Mouse (Mus musculus) spleen, adult 2 months (tissue): ENCODE measurements around the gene Tab1. TPM values are rescaled to one million over a fixed set of nuclear protein-coding genes. Genes with fewer than 3 reads are reported as not detected.

Source experiments
- DNase-seq, 2 experiments: peaks; one replicate each; pipeline versions ENCODE4 v3.0.0 to v3.0.0-alpha.2; 2012 to 2021; ENCODE audit warnings: low spot score in 2 of 2, low read depth in 1 of 2
- H3K27ac ChIP-seq: fragments of 200-500 bp; 2 replicates; pipeline ENCODE4 v1.5.1; 2012; ENCODE audit warnings: low read length, inconsistent platforms; ENCODE audit not compliant: insufficient read depth
- H3K27me3 ChIP-seq: fragments of 200-500 bp; 2 replicates; pipeline ENCODE4 v1.6.1; 2012; ENCODE audit warnings: mild to moderate bottlenecking, moderate library complexity, low read length, inconsistent platforms; ENCODE audit not compliant: control insufficient read depth, insufficient read depth
- H3K36me3 ChIP-seq: fragments of 200-500 bp; 2 replicates; pipeline ENCODE4 v1.6.1; 2012; ENCODE audit warnings: mild to moderate bottlenecking, low read length, inconsistent platforms; ENCODE audit not compliant: control insufficient read depth, insufficient read depth
- H3K4me1 ChIP-seq: fragments of 200-500 bp; 2 replicates; pipeline ENCODE4 v1.6.1; 2011; ENCODE audit warnings: inconsistent platforms; ENCODE audit not compliant: control insufficient read depth, insufficient read depth, insufficient read length
- H3K4me3 ChIP-seq: fragments of 200-500 bp; 2 replicates; pipeline ENCODE4 v1.5.1; 2011; ENCODE audit warnings: mild to moderate bottlenecking, inconsistent platforms; ENCODE audit not compliant: insufficient read depth, insufficient read length; ENCODE audit errors: extremely low read depth
- CTCF ChIP-seq: fragments of 200-500 bp; IDR thresholded peaks from 2 replicates; pipeline ENCODE4 v1.5.1; 2011; ENCODE audit warnings: mild to moderate bottlenecking, inconsistent platforms; ENCODE audit not compliant: insufficient read depth, insufficient read length, insufficient replicate concordance; ENCODE audit errors: extremely low read depth
- POLR2A ChIP-seq: fragments of 200-500 bp; IDR thresholded peaks from 2 replicates; pipeline ENCODE4 v1.6.1; 2011; ENCODE audit warnings: low read depth, low read length, inconsistent platforms
- WGBS: fragments of 180-500 bp; shearing (Covaris S2); methylation state at CpG from one replicate; pipeline ENCODE4 v1.1.7; 2018; 5-methylcytosine and 5-hydroxymethylcytosine counted together
- polyA plus RNA-seq: library from polyadenylated mRNA; depleted of rRNA; stranded (reverse); fragments of >200 nt; gene quantifications from 2 replicates; pipeline ENCODE4 v1.2.3, GENCODE M21; 2012

The Tab1 gene
- polyA plus RNA-seq, 1 experiment, result 16.1 TPM

GRCm38 (mm10) chr15:80136645-80137044, 3.7 kb downstream of the Tab1 start:
- no peaks in the 10 kb centered on the region; the same call in 1 of the 2 replicates for H3K36me3 ChIP-seq
- H3K4me3 ChIP-seq, result no peak overlapping the region
- TF ChIP-seq CTCF, result no peak
- no peak for TF ChIP-seq POLR2A
- no peak for DNase-seq
- WGBS, result 91% methylated on average over 3 of the region's 3 CpGs
- H3K4me1 ChIP-seq, result peaks cover 8% of the 10 kb centered on the region
- no peaks in the 10 kb centered on the region for H3K27me3 ChIP-seq
- H3K27ac ChIP-seq, result no peak overlapping the region

GRCm38 (mm10) chr15:80137945-80138791, 5.2 kb downstream of the Tab1 start:
- H3K4me1 ChIP-seq, result peaks cover 8% of the 10 kb centered on the region
- WGBS, result 82% methylated on average over 17 of the region's 17 CpGs

GRCm38 (mm10) chr15:80140302-80140701, 7.4 kb downstream of the Tab1 start:
- no peaks in the 10 kb centered on the region for H3K4me1 ChIP-seq
- 100% methylated on average over 2 of the region's 2 CpGs for WGBS

More at GRCm38 (mm10) chr15:80137945-80138791, 5.2 kb downstream of the Tab1 start:
- no peak for DNase-seq
- Histone ChIP-seq H3K4me3 (no peak overlapping the region), H3K27me3 (no peaks in the 10 kb centered on the region), H3K27ac (0 out of 2 replicates have a peak overlapping the region, but pooled peaks have one; percentile 14), H3K36me3 (peaks cover 4% of the 10 kb centered on the region; the same call in 1 of the 2 replicates)
- no peak for TF ChIP-seq POLR2A
- TF ChIP-seq CTCF, result no peak

GRCm38 (mm10) chr15:80140878-80141277, 8.0 kb downstream of the Tab1 start:
- Histone ChIP-seq H3K4me3 (no peak overlapping the region), H3K4me1 (no peaks in the 10 kb centered on the region), H3K36me3 (peaks cover 4% of the 10 kb centered on the region; the same call in 1 of the 2 replicates), H3K27ac (no peak overlapping the region), H3K27me3 (no peaks in the 10 kb centered on the region)
- DNase-seq, result no peak
- WGBS, result 97% methylated on average over 3 of the region's 3 CpGs
- no peak for TF ChIP-seq CTCF
- TF ChIP-seq POLR2A, result no peak

More at GRCm38 (mm10) chr15:80140302-80140701, 7.4 kb downstream of the Tab1 start:
- no peak for DNase-seq
- TF ChIP-seq CTCF (no peak), POLR2A (no peak)
- Histone ChIP-seq H3K36me3 (peaks cover 4% of the 10 kb centered on the region; the same call in 1 of the 2 replicates), H3K4me3 (no peak overlapping the region), H3K27me3 (no peaks in the 10 kb centered on the region), H3K27ac (no peak overlapping the region)

GRCm38 (mm10) chr15:80142130-80142529, 9.2 kb downstream of the Tab1 start:
- no peak overlapping the region for H3K4me3 ChIP-seq
- TF ChIP-seq CTCF (no peak), POLR2A (no peak)
- H3K27ac ChIP-seq, result no peak overlapping the region
- WGBS, result 94% methylated on average over 3 of the region's 3 CpGs
- no peaks in the 10 kb centered on the region for H3K4me1 ChIP-seq
- no peak for DNase-seq
- peaks cover 4% of the 10 kb centered on the region; the same call in 1 of the 2 replicates for H3K36me3 ChIP-seq
- no peaks in the 10 kb centered on the region for H3K27me3 ChIP-seq

GRCm38 (mm10) chr15:80143760-80144159, 10.8 kb downstream of the Tab1 start:
- peaks cover 6% of the 10 kb centered on the region for H3K36me3 ChIP-seq

More at GRCm38 (mm10) chr15:80143760-80144159, 10.8 kb downstream of the Tab1 start:
- no peaks in the 10 kb centered on the region for H3K27me3 ChIP-seq
- no peak overlapping the region for H3K4me3 ChIP-seq
- DNase-seq, result no peak
- TF ChIP-seq POLR2A (no peak), CTCF (no peak)
- peaks cover 6% of the 10 kb centered on the region; the same call in 1 of the 2 replicates for H3K4me1 ChIP-seq
- H3K27ac ChIP-seq, result no peak overlapping the region
- WGBS, result 85% methylated on average over 6 of the region's 6 CpGs
